Mouse (Mus musculus) mature B cell (primary cell): ENCODE results near the gene Lgi4.

ENCODE experiments used
- in situ Hi-C: fragments of 300-500 bp; cut with MboI; formaldehyde crosslinking; loops from 2 replicates; pipeline ENCODE4 v1.14.3; 2019

Gene Lgi4

GRCm38 (mm10) chr7:31076492-31076891, 17.4 kb downstream of the Lgi4 start, which contains the start of gene Fxyd3:
Gene Fxyd3, minus strand, starts transcription at chr7:31076704.
- in situ Hi-C loops, result no loop called here

GRCm38 (mm10) chr7:31077470-31077869, 18.3 kb downstream of the Lgi4 start:
- in situ Hi-C loops, result no loop called here

DNA sequence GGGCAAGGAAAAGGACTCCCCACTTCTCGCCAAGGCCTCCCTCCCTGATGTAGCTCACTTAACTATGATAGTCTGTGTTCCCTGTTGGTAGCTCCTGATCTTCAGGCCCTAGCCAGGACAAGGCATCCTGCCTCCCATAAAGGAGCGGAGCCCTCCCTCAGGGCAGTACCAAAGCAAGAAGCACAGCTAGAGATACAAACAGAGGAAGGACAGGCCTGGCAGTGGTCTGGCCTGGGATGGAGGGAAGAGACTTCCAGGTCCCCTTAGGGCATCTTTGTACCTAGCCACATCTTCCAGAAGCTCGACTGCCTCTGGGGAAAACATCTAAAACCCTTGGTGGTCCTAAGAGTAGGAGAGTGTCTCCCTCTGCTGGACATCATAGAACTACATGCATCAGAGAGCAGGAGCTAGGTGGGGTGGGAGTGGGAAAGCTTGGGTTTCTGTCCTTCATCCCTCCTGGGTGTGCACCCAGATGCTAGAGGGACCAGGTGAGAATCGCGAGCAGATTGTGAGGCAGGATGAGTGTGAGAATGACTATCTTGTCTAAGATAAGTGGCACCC, 18.8 kb downstream of the Lgi4 start:
- in situ Hi-C loops, result no loop called here

DNA sequence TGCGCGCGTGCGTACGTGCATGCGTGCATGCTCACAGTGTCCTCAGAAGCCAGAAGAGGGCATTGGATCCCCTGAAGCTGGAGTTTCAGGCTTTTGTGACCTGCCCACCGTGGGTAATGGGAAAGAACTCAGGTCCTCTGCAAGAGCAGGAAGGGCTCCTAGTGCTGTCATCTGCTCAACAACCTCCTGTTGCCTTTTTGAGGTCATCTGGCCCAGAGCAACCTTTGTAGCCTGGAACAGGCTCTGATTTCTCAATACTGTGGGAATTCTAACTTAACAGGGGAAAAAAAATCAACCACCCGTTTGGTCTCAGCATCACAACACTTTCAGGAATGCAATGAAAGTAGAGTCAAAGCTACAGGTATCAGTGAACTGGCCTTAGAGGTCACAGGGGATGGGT, 20.5 kb downstream of the Lgi4 start:
- in situ Hi-C loops, result no loop called here

GRCm38 (mm10) chr7:31080611-31081010, 21.5 kb downstream of the Lgi4 start:
- in situ Hi-C loops, result no loop called here

DNA sequence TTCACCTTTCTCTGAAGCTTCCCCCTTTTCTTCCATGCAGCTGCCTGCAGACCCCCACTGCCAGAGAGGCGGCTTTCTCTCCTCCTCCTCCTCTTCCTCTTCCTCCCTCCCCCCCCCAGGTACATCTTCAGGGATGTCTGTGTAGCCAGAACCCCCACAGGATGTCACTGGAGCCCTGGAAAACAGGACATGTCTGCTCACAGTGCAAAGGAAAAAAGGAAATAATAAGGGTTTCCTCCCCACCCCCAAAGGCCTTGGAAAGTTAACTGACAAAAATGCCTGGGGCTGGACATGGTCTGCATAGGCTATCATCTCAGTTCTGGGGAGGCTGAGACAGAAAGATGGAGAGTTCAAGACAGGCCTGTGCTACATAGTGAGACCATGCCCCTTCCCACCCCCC, 22.0 kb downstream of the Lgi4 start:
- in situ Hi-C loops, result no loop called here

GRCm38 (mm10) chr7:31082106-31082505, 23.0 kb downstream of the Lgi4 start:
- in situ Hi-C loops, result no loop called here

DNA sequence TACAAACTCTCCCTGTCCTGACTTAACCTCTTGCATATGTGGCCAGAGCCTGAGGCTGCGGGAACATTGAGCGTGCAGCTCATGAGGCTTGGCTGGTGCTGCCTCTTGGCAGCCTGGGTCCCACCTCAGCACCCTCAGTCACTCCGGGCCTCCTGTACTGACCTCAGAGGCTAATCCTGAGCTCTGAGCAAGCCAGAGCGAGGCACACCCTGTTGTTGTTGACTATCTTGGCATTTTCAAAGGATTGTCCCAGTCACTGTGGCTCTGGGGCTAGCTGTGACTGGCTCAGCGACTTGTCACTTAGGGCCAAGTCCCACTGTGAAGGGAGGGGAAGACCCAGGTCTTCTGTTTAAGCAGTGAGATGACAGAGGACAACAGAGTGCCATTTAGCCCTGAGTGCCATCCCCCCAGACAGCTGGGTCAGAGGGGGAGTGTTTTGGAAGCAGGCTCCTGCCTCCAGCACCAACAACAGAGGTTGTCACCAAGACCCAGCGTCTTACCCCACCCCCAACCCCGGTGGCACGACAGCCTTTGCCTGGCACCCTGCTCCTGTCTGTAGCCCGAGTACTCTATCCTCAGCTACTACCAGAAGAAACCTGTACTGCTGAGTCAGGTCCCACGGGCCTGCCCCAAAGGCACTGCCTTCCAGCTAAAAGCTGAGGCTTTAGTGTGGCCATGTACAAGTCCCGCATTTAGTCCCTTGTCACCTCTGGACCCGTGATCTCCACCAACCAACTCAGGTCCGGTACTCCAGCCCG, 23.9 kb downstream of the Lgi4 start:
- in situ Hi-C loops, result no loop called here

- in situ Hi-C loops, result no loop called here
Measured at GRCm38 (mm10) chr7:31084140-31084539, 25.0 kb downstream of the Lgi4 start.

- in situ Hi-C loops, result no loop called here
Measured at GRCm38 (mm10) chr7:31085171-31085570, 26.0 kb downstream of the Lgi4 start.

- in situ Hi-C loops, result no loop called here
Measured at GRCm38 (mm10) chr7:31086175-31086755, 27.1 kb downstream of the Lgi4 start.

- in situ Hi-C loops, result no loop called here
Measured at GRCm38 (mm10) chr7:31087262-31087661, 28.1 kb downstream of the Lgi4 start.

GRCm38 (mm10) chr7:31088206-31088605, 29.1 kb downstream of the Lgi4 start:
- in situ Hi-C loops, result no loop called here

DNA sequence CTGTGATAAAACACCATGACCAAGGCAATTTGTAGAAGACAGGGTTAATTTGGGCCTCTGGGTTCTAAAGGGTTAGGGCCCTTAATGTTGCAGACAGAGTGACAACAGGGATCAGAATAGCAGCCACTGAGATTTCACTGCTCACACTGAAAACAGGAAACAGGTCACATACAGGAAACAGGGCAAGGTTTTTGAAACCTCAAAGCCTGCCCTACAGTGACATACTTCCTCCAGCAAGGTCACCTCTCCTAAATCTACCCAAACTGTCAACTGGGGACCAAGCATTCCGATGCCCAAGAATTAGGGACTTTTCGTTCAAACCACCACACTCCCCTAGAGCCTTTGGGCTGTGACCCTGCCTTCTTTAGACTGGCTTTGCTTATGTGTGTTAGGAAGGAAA, 30.6 kb downstream of the Lgi4 start:
- in situ Hi-C loops, result no loop called here

DNA sequence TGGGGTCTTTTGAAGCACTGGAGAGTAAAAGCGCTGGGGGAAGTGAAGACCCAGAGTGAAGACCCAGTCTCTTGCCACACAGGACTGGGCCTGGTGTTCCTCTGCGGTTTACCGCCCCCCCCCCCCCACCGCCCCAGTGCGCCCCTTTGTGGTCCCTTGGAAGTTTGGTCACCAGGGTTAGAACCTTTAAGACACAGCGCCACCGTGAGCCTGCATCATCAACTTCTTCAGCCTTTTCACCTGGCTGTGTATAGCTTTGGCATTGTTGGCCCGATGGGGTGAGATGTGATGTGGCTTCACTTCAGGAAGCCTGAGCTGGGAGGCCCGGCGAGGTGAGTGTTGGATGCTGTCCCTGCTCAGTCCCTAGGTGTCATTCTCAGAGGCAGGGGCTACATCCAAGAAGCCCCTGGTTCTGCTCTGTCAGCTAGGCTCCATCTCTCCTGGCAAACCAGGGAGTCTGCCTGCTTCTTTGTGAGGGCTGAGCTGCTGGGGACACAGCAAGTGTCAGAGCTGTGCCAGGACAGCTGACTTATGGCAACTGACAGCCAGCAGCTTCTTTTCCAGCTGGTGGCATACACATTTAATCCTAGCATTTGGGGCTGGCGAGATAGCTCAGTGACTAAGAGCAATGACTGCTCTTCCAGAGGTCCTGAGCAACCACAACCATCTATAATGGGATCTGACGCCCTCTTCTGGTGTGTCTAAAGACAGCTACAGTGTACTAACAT, 35.8 kb downstream of the Lgi4 start:
- in situ Hi-C loops, result loop anchor here (5.0 kb wide), 1 partner anchor 38 kb away; the partner anchor contains the start of genes Fxyd1 and Lgi4

DNA sequence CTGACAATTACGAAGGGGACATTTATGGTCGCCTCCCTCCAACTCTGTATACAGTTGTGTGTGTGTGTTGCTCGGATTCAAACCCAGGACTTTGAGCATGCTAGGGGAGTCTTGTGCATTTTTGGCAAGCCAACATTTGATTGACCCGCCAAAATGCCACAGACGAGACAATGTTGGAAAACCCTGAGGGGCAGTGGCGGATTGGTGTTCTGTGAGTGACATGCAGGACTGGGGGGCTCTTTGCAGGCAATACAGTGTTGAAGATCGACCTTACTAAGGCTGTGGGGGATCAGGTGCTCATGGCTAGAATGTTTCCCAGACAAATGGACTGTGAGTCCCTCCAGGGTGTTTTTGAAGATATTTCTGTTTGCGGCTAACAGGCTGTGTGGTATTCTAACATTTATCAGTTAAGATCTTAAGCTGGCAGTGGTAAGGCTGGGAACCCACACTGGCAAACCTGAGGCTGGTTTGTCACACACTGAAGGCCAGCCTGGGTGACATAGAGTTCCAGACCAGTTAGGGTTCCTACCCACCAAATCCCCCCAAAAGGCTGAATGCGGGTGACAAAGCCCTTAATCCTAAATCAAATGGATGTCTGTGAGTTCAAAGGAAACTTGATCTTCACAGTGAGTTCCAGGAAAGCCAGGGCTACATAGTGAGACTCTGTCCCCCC, 37.9 kb downstream of the Lgi4 start:
- in situ Hi-C loops, result loop anchor here (5.0 kb wide), 1 partner anchor 40 kb away; the partner anchor contains the start of genes Fxyd1 and Lgi4

DNA sequence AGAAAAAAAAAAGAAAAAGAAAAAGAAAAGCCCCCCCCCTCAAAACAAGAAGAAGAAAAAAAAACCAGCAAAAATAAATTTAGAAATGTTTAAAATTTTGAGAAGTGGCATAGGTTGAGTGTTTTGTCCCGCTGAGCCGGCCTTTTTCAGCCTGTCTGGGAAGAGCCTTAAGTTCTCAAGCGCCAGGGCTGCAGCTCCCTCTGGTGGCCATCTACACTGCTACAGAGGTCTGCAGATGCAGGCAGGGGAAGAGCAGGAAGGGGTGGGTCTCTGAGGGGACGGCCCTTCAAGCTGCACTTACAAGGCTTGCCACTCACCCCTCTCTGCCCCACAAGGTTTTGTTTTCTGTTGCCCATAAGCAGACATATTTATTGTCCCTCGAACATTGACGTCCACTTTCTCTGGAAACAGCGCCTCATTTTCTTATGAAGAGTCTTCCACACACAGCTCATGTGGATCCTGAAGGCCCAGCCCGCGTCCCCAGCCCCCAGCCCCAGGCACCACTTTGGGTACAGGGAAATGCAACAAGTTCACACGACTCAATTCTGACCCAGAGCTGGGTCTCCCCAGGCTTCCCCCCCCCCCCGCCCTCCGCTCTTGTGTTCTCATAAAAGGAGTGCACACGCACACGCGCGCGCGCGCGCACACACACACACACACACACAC, 38.6 kb downstream of the Lgi4 start:
- in situ Hi-C loops, result loop anchor here (5.0 kb wide), 1 partner anchor 40 kb away; the partner anchor contains the start of genes Fxyd1 and Lgi4

GRCm38 (mm10) chr7:31098697-31099611, 39.8 kb downstream of the Lgi4 start:
- in situ Hi-C loops, result loop anchor here (5.0 kb wide), 1 partner anchor 42 kb away; the partner anchor contains the start of genes Fxyd1 and Lgi4

- in situ Hi-C loops, result loop anchor here (5.0 kb wide), 1 partner anchor 42 kb away; the partner anchor contains the start of genes Fxyd1 and Lgi4
Measured at GRCm38 (mm10) chr7:31099612-31099982, 40.5 kb downstream of the Lgi4 start.

GRCm38 (mm10) chr7:31100786-31101185, 41.6 kb downstream of the Lgi4 start:
- in situ Hi-C loops, result no loop called here
